Mouse (Mus musculus) NIH3T3 (cell line): ENCODE results near the gene Slc26a5.

ENCODE experiments used
- DNase-seq: peaks from one replicate; pipeline ENCODE4 v3.0.0-alpha.2; 2012; ENCODE audit warnings: low read depth

Slc26a5 gene

GRCm38 (mm10) chr5:21804837-21805236, 60.6 kb downstream of the Slc26a5 start:
- DNase-seq: no peak

- no peak for DNase-seq
Measured at GRCm38 (mm10) chr5:21803691-21804188, 61.7 kb downstream of the Slc26a5 start.

- no peak for DNase-seq
Measured at GRCm38 (mm10) chr5:21802907-21803306, 62.5 kb downstream of the Slc26a5 start.

- DNase-seq: no peak
Measured at GRCm38 (mm10) chr5:21792166-21792565, 73.2 kb downstream of the Slc26a5 start.

GRCm38 (mm10) chr5:21789061-21789460, 76.3 kb downstream of the Slc26a5 start:
- no peak for DNase-seq

- no peak for DNase-seq
Measured at GRCm38 (mm10) chr5:21787186-21788105, 78.0 kb downstream of the Slc26a5 start.

GRCm38 (mm10) chr5:21786258-21787185, 78.9 kb downstream of the Slc26a5 start:
- DNase-seq: peak; percentile 95

GRCm38 (mm10) chr5:21785776-21786175, 79.6 kb downstream of the Slc26a5 start:
- DNase-seq: peak; percentile 7

GRCm38 (mm10) chr5:21785053-21785452, 80.4 kb downstream of the Slc26a5 start, which contains the start of the genes Dnajc2 and Psmc2:
Gene Dnajc2 (minus strand): TSS chr5:21785251.
Gene Psmc2 (plus strand): TSS chr5:21785283.
- peak; percentile 97 for DNase-seq

- peak; percentile 51 for DNase-seq
Measured at GRCm38 (mm10) chr5:21784161-21785052, 81.0 kb downstream of the Slc26a5 start.

GRCm38 (mm10) chr5:21776491-21776890, 88.9 kb downstream of the Slc26a5 start:
- DNase-seq: no peak

- no peak for DNase-seq
Measured at GRCm38 (mm10) chr5:21769841-21770240, 95.6 kb downstream of the Slc26a5 start.

GRCm38 (mm10) chr5:21768506-21768905, 96.9 kb downstream of the Slc26a5 start:
- no peak for DNase-seq
